Mouse (Mus musculus) CD4-positive, CD25-positive, alpha-beta regulatory T cell, adult 4 months (primary cell): Measurements from ENCODE around the gene Clybl. TPM values are rescaled to one million over a fixed set of nuclear protein-coding genes. Genes with fewer than 3 reads are reported as not detected.

Experiments
- ATAC-seq: one replicate; pipeline ENCODE4 v1.8.0; 2017
- polyA plus RNA-seq, 2 experiments: library from polyadenylated mRNA; unstranded; fragments of 100-300 nt; shearing (Covaris generic); gene quantifications; one replicate each; pipeline ENCODE4 v1.2.1; 2017

The Clybl gene
- polyA plus RNA-seq, 2 experiments from 2014 or later = 10.5 to 13.7 TPM

- no peak for ATAC-seq
Observed at GRCm38 (mm10) chr14:122200247-122200885, 18.9 kb downstream of the Clybl start.

GRCm38 (mm10) chr14:122209177-122209576, 27.7 kb downstream of the Clybl start:
- ATAC-seq = no peak

- no peak for ATAC-seq
Observed at GRCm38 (mm10) chr14:122213590-122213989, 32.1 kb downstream of the Clybl start.

GRCm38 (mm10) chr14:122214126-122214525, 32.6 kb downstream of the Clybl start:
- ATAC-seq = no peak

GRCm38 (mm10) chr14:122217221-122217620, 35.7 kb downstream of the Clybl start:
- no peak for ATAC-seq

GRCm38 (mm10) chr14:122222934-122223374, 41.5 kb downstream of the Clybl start:
- ATAC-seq = no peak

- ATAC-seq = peak; percentile 95
Observed at GRCm38 (mm10) chr14:122223461-122224102, 42.1 kb downstream of the Clybl start.

- ATAC-seq = peak; percentile 22
Observed at GRCm38 (mm10) chr14:122224103-122224494, 42.6 kb downstream of the Clybl start.

- no peak for ATAC-seq
Observed at GRCm38 (mm10) chr14:122224501-122224928, 43.0 kb downstream of the Clybl start.

GRCm38 (mm10) chr14:122225479-122226132, 44.1 kb downstream of the Clybl start:
- no peak for ATAC-seq

- ATAC-seq = no peak
Observed at GRCm38 (mm10) chr14:122226133-122226515, 44.6 kb downstream of the Clybl start.

- no peak for ATAC-seq
Observed at GRCm38 (mm10) chr14:122226666-122227453, 45.4 kb downstream of the Clybl start.

- ATAC-seq = no peak
Observed at GRCm38 (mm10) chr14:122227454-122227951, 46.0 kb downstream of the Clybl start.

- no peak for ATAC-seq
Observed at GRCm38 (mm10) chr14:122228816-122229551, 47.5 kb downstream of the Clybl start.

GRCm38 (mm10) chr14:122229988-122230387, 48.5 kb downstream of the Clybl start:
- no peak for ATAC-seq

GRCm38 (mm10) chr14:122230621-122231025, 49.1 kb downstream of the Clybl start:
- no peak for ATAC-seq

GRCm38 (mm10) chr14:122231073-122231472, 49.6 kb downstream of the Clybl start:
- no peak for ATAC-seq

- no peak for ATAC-seq
Observed at GRCm38 (mm10) chr14:122233212-122233714, 51.8 kb downstream of the Clybl start.

GRCm38 (mm10) chr14:122243874-122244273, 62.4 kb downstream of the Clybl start:
- no peak for ATAC-seq

- no peak for ATAC-seq
Observed at GRCm38 (mm10) chr14:122246919-122247859, 65.7 kb downstream of the Clybl start.

GRCm38 (mm10) chr14:122249123-122249522, 67.6 kb downstream of the Clybl start:
- no peak for ATAC-seq
